Mouse (Mus musculus) thymus, adult 18-20 months (tissue): ENCODE measurements around the gene Trappc13.

Experiments
- DNase-seq, 2 experiments: peaks; one replicate each; pipeline ENCODE4 v3.0.0; 2022; ENCODE audit warnings: mixed read lengths in 2 of 2

The Trappc13 gene

GRCm38 (mm10) chr13:104113782-104114181, 64.5 kb downstream of the Trappc13 start:
- no peak for DNase-seq

GRCm38 (mm10) chr13:104112266-104112900, 65.9 kb downstream of the Trappc13 start:
- DNase-seq, result no peak

- no peak for DNase-seq
These were observed 67.7 kb downstream of the Trappc13 start for GRCm38 (mm10) chr13:104110526-104110925.

- peak in 1 of 2 experiments; percentile 64 for DNase-seq
These were observed 68.3 kb downstream of the Trappc13 start for GRCm38 (mm10) chr13:104109816-104110521.

GRCm38 (mm10) chr13:104109288-104109815, 68.9 kb downstream of the Trappc13 start, which contains the start of the genes Nln and Sgtb:
TSS of gene Nln (minus strand) at chr13:104109614.
TSS of gene Sgtb (plus strand) at chr13:104109741.
- peak; percentile 73 to 75 for DNase-seq

- no peak for DNase-seq
These were observed 69.5 kb downstream of the Trappc13 start for GRCm38 (mm10) chr13:104108651-104109287.

GRCm38 (mm10) chr13:104101606-104102235, 76.5 kb downstream of the Trappc13 start:
- DNase-seq, result no peak

- no peak for DNase-seq
These were observed 77.9 kb downstream of the Trappc13 start for GRCm38 (mm10) chr13:104100416-104100815.

- no peak for DNase-seq
These were observed 81.1 kb downstream of the Trappc13 start for GRCm38 (mm10) chr13:104097190-104097589.

GRCm38 (mm10) chr13:104095955-104096354, 82.3 kb downstream of the Trappc13 start:
- no peak for DNase-seq

GRCm38 (mm10) chr13:104094531-104095385, 83.5 kb downstream of the Trappc13 start:
- no peak for DNase-seq
